Mouse (Mus musculus): Measurements from ENCODE around the gene Boc.

The Boc gene

DNA sequence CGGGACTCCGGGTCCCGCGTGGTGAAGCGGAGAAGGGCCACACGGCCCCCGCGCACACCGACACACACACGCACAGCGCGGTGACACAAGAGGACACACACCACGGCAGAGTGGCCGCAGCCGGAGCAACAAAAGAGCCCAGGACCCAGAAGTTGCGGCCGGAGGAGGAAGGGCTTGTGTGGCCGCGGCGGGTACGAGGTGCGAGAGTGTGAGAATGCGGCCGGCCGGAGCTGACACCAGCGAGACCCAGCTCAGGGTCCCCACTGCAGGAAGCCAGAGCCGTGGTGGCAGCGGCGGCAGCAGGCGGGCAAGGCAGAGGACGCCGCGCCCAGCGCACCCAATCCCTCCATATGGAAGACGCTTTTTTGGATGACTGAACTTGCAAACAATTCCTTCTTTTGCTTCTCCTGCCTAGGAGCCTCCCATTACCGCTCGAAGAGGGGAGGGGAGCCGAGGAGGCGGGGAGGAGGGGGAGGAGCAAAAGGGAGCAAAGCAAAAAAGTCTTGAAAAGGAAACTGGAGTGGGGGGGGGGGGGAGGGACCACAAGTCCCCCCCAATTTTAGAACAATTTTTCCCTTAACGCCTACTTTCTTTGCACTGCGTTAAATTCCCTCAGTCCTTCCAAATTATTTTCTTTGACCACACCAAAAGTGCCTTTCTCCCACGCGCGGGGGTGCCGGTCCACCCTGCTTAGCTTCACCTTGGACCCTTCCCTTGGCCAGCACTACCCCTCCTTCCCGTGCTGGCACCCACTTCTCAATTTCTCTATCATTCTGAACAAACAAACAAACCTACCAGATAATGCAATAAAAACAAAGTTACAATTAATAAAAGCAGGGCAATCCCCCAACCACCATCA lies at the start of gene Boc:
Gene Boc, minus strand, starts transcription at position 427 of the 859 bp plus-strand sequence.
- DNase-seq, result peak; percentile 86

DNA sequence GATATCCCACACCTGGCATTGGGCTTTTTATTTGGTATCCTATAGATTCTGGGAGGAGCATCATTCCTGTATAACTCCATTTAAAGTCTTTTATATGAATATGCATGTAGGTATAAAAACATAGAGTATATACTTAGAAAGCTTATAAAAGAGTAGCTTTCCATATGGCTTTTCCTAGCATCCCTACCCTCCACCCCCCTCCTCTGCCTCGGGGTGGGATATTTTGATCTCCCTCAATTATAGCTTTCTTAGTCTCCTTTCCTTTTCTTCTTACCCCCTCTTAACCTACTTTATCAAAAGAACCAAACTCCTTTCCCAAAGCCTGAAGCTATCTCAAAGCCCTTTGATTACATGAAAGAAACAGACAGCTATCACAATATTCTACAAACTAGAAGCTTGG lies 47.9 kb upstream of the Boc start:
- DNase-seq, result no peak

DNA sequence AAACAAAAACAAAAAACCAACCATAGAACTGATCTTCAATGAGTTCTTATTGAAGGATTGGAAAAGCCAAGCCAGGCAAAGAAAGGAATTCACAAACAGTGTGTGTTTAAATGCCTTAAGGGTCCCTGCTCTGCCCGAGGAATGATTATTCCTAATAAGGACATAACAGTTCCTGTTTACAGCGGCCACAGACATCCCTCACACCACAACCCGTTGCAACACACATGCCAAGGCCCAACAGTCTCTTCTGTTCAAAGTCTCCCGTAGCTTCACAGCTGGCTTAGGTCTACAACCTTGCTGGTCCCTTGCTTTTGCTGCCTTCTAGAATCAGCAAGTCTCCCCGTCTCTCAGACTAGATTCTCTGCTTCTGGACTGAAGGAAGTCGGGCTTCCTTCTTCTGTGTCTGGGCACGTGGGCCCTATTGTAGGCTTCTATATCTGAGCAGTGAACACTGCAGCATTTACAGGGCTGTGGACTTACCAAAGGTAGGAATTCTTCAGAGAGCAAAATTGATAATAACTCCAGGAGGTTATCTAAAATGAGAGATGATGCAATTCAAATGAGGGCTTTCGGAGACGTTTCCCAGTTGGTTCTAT lies 45.4 kb upstream of the Boc start:
- no peak for DNase-seq

DNA sequence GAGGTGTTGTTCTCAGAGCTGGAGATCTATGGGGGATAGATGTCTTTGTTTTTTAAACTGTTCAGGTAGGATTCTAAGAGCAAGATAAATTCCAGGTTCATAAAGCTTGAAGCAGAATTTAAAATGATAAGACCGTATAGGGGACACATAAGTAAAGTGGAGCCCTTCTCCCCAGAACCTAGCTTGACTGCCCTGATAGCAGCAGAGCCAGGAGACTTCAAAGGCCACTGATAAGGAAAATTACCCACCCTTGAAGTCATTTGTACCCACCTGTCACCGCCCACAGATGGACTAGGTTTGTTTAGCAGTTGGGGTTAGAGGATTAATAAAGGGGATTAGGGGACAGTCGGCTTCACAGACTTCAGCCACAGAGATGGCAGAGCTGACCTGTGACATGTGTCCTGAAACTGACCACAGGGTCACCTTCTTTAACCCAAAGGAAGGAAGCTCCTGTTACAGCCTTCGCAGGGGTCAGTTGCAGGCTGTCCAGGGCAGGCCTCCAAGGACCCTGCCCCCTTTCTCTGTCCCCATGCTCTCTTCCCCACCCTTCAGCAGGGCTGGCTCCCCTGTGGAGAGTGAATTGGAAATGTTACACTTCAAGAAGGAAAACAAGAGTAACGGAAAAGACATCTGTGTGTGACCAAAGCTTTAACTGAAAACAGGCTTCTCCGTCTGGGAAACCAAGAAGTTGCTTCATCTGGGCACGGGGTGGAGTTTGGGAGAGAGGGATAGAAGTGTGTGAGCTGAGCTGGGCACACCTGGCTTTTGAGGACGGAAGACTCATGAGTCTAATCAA lies 43.5 kb upstream of the Boc start:
- peak; percentile 72 for DNase-seq

DNA sequence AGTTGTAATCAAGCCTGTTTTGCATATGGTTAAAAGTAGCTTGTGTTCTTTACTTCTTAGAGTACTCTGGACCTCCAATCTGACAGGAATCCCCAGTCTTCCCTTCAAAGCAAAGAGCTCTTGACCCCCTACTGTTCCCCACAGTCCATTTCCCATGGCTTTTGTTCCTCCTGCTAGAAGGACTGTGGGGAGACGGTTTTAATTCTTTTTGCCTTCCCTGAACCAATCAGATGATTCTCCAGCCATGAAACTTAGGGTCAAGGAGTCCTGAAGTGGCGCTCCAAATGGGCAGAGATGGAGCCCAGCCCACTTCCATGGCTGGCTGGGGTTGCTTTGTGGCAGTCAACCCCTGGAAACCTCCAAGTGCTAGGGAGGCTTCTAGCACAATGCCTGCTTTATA lies 42.5 kb upstream of the Boc start:
- peak; percentile 59 for DNase-seq

DNA sequence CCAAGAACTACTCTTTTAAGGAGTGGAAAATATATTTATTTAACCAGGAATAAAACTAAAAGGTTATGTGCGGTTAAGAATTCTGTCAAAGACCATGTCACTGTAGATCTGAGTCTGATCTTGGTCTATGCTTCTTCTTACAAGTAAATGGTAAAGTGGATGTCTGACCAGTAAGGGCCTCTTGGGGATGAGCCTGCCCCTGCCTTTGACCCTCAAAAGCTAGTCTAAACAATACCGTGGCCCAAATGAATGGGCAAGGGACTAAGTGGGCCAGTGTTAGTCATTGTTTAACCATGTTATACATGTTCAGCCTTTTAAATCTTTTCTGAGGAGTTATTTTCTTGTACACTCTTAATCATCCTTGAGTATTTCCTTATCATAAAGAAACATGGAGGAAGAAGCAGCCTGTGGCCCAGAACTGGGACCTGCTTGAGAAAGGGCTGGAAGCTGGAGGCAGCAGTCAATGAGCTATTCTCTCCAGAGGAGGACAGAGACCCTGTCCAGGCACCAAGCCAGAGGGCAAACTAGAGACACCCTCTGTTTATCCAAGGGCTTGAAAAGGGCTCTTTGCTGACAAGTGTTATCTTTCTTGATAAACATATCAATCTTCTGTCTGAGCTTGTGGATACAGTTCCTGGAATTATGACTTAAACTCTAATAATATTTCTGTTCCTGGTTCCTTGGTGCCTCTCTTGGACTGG lies 38.6 kb upstream of the Boc start:
- no peak for DNase-seq

DNA sequence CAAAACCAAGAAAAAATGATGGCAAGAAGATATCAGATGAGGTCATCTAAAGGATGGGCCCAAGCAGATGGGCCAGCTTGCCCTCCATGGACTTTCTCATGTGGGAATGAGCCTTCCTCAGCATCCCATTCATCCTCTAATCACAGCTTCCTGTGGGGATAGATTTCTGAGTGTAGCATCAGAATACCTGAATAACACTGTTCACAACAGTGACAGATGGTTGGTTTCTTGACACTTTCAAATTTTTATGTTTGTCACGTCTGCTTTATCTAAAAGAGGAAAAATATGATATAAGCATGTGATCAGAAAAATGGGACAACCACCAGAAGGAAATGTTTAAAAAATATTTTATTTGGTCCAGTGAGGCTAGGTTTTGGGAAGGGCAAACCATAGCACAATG lies 30.8 kb upstream of the Boc start:
- no peak for DNase-seq

DNA sequence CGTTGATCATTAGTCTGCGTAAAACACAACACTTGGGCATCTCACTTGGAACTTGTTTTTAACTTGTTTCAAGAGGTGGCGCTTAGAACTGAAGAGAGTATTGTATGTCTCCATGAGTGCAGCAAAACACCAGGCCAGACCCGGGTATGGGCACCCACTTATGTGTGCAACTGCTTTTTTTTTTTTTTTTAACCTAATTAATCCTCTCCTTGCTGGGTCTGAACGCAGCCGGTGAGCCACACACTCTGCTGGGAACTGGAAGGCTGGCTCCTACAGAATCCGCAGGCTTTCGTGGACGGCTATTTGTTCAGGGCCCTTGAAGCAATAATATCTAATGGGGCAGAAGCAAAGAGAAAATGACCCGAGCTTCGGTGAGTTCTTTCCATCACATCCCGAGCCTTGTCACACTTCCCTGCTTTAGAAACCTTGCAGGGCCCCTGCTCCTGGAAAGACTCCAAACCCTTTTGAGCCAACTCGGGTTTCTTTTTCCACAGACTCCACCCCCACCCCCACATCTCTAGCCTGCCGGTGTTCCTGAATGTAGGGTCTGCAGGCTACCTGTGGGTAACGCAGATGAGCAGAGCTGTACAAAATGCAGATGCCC lies 20.8 kb upstream of the Boc start:
- DNase-seq, result no peak

DNA sequence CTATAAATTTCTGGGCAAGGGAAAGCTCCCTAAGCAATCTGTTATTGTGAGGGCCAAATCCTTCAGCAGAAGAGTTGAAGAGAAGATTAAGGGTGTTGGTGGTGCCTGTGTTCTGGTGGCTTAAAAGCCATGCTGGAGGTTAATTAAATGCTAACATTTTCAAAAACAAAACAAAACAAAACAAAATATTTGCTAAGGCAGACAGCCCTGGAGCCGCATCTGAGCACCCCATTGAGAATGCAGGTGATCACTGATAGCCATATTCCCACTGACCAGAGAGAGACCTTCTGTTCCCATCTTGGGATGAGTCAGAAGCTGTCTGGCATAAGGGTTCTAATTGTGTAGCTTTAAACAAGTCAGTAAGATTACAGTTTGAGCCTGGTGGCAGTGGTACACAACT lies 19.9 kb upstream of the Boc start:
- no peak for DNase-seq

DNA sequence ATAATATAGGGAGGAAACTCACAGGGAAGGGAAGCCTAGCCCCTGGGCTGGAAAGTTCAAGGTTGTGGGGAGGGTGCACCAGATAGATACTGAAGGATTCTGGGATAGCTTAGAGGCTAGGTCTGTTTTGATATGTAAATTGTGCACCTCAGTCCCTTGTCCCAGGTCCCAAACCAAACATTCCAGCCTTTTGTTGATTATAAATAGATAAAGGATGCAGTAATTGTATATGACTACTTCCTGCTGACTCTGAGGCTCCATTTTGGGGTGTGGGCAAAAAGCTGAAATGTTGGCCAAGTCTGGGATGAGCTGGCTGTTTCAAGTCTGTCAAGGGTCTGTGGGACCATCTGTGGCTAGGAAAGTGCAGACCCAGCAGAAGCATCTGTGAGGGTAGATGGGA lies 9.4 kb upstream of the Boc start:
- no peak for DNase-seq

DNA sequence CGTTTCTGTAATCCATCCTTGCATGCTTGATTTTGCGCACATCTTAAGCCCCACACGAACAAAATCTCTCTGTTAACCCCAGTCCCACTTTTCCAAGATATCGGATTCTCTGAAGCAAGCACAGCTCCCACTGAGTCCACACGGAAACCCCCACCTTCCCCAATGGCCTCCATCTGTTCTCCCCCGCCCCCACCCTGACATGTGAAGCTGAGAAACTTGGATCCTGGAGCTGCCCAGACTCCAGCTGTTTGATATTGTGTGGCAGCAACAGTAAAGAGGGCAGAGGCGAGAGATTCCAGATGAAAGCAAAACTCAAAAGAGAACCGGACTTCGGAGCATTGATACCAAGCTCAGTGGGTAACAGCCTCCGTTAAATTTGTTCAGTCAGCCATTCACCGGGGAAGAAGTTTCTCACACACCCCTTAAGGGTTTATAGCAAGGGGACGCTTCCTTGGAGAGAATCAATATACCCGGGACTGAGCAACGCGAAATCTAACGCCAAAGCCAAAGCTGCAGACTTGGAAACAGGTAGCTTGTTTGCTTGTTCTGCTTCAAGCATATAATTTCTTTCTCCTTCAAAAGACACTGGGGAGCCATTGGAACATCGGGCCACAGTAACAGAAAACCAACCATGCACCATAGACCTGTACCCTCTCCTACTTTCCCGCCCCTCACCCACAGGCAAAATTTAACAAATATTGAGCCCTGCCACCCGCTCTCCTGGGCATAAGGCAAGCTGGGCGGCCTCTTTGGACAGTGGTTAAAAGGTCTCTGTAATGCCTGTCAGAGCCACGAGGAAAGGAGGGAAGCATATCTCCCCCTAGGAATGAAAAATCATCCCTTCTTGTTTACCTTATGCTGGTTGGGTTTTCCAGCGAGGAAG lies 6.9 kb upstream of the Boc start:
- peak; percentile 67 for DNase-seq

DNA sequence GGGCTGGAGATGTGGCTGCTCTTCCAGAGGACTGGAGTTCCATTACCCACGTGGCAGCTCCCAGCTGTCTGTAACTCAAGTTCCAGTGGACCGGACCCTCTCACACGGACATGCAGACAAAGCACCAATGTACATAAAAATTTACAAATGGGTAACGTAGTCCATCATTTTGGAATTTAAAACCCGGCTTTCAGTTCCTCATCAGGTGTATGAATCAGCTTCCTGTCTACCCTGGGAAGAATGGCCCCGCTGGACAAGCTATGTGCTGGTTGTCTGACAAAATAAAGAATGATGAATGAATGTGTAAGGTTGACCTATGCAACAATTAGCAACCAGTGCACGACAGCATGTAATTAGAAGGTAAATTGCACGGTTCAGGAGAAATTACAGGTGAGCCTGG lies 5.7 kb upstream of the Boc start:
- DNase-seq, result no peak

DNA sequence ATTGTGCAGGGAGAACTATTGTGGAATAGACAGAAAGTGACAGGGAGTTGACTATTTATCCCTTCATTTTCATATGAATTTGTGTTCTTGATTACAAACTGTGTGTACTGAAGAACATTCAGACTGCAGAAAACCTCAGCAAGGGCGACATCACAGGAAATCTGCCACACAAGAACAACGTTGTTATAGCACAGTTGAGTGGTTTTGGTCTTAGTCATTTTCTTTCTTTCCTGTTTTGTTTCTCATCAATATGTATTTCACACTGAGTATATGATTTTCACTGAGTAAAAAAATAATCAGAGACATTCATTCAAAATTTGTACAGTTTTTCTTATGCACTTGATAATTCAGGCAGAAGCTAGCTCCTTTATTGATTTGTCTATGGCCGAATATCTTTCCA lies 3.4 kb upstream of the Boc start:
- no peak for DNase-seq

DNA sequence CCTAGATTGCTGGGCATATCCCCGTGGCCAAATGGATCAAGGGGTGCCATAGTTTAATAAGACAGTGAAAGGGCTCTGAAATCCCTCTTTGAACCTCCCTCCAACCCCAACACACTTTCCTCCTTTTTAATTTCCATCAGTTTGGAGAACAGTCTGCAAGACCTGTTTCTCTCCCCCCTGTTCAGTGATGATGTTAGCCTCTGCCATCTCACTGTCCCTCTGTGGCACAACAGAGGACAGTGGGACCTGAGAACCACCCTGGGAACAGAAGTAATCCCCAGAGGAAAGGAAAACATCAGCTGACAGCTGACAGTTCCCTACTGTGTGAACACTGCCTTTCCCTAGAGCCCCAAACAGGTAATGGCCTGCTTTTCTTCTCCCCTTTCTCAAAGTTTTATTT lies 1.5 kb upstream of the Boc start:
- DNase-seq, result no peak

DNA sequence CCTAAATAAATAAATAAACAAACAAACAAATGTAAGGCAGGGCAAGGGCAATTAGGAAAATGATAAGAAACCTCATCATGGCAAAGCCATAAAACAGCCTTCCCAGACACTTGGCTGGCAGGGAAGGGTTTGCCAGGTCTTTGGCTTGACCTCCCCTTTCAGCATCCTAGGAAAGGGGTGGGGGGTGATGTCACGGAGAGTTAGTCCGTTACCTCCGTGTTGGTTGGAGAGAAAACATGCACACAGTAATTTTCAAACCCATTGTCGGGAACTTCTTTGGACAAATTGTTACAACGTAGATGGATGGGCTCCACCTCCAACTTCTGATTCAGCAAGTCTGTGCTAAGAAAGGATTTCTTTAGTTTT lies 616 bp upstream of the Boc start:
- peak; percentile 59 for DNase-seq

DNA sequence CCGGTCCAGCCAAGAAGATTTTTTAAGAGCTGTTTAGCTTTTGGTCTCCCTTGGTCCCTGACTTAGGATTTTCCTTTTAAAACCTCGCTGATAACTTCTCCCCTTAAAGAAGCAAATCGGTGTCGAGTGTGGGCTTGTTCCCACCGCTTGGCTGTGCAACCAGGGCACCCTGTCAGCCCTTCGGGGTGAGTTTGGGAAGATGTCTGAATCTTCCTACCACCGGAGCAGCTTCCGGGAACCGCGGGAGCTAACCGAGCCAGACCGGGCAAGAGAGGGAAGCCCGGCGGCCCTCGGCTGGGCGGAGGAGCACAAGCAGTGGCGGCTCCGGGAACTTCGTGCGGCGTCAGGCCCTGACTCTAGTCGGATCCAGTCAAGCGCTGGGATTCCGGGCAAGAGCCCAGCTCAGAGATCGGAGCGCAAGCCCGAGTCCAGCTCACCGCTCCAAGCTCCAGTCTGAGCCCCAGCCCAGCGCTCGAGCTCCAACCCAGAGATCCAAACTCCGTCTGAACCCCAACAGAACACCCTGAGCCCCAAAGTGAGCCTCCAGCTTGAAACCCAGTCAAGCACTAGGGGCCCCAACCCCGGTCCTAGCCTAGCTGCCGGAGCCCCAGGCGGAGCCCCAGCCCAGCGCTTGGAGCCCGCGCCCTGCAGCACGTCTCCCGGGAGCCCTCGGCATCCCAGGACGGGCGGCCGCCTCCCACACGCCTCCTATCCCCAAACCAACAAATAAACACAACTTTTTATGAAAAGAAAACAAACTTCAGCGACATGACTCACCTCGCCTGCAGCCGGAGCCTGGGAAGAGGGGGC lies 831 bp downstream of the Boc start:
- peak; percentile 82 for DNase-seq

DNA sequence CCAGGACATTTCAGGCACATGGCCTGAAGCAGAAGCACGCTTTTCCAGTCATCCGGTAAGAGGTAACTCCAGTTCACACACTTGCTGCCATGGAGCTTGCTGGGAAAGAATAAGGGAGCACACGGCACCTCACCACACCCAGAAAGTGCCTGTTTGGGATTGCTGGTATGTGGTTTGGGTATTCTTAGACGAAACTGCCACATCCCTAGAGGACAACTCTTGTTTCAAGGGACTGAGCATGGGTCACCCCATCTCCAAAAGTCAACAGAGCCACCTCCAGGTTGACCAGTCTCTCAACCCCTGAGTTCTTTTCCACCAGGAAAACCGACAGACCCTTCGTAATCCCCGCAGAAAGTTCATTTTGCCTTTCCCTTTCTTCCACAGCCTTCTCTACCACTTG lies 1.6 kb downstream of the Boc start:
- no peak for DNase-seq

DNA sequence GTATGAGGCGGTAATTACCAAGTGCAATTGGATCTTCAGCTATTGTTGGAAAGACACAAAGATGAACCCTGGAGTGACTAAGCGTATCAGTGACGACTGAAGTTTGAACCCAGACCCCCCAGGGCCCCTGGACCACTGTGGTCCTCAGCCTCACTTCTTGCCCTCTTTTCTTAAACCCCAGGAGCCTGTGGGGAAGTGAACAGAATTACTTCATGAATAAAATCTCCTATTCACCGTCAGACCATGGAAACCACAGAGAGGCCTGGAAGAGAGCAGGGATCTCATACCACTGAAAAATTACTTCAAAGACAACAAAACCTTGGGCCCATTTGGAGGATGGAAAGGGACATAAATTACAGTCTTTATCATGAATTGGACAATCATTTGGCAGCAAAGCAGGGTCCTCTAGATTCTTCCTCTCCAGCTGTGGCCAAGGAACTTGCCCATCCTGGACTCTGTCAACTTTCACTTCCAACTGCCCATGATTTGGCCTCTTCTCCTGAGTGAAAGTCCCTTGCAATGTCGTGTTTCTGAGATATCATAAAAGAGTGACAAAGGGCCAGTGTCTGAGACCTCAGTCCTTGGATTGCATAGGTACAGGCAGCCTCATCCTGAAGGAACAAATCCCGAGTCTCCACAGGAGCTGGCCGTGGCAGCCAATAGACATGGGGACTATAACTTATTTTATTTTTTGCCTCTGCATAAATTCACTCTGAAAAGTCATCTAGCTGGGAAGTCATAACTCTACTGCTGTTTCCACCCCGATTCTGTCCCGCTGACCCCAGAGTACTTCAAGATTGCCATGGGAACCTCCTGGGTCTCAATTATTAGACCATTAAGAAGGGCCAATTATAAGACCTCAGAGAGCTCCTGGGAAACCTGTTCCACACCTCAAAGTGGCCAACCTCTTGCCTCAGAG lies 2.6 kb downstream of the Boc start:
- no peak for DNase-seq

DNA sequence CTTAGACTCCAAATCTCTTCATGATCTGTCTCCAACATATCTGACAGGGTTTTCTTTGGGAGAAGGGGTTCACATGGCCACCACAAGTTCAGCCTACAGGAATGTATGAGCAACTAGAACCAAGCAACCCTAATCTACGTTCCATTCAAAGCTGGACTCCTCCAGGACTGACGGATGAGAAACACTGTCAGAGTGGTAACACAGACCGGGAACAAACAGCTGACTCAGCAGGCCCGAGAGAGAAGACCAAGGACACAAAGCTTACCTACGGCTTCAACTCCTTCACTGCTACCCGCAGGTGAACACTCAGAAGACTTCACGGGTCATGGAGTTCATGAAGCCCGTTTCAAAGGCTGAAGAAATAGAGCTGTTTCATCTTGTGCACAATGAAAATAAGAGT lies 4.8 kb downstream of the Boc start:
- no peak for DNase-seq

DNA sequence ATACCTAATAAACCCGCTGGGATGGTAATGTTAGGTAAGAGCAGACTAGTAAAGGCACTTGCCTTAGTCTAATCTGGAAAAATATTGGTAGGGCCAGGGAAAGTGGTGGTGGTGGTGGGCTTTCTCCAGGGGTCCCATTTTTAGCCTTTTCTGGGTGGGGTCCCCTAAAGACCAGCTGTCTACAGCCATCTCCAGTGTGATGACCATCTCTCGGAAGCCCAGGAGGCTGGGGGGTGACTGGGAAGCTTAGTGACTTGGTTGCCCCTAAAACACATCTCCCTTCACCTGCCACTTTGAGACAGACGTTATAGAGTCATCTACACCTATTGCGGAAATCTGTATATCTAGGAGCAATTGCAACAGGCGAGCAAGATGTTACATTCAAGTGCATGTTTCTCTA lies 6.0 kb downstream of the Boc start:
- DNase-seq, result no peak

All from embryo, embryonic 11 days (tissue).